Mouse (Mus musculus): ENCODE measurements around the gene Araf. TPM values are rescaled to one million over a fixed set of nuclear protein-coding genes. Genes with fewer than 3 reads are reported as not detected.

Gene Araf
- total RNA-seq, 2 experiments from 2014 or later: 40.8 to 82.8 TPM

- no peak for ATAC-seq (replicated peaks; ENCODE audit: poor library complexity, severe bottlenecking)
Observed at GRCm38 (mm10) chrX:20847232-20847631, 49.6 kb downstream of the Araf start.

GRCm38 (mm10) chrX:20847816-20848215 is 50.2 kb downstream of the Araf start:
- no peak for ATAC-seq (replicated peaks; ENCODE audit: poor library complexity, severe bottlenecking)

GRCm38 (mm10) chrX:20848256-20848984 is 50.8 kb downstream of the Araf start:
- ATAC-seq (replicated peaks; ENCODE audit: poor library complexity, severe bottlenecking): peak; percentile 100

- no peak for ATAC-seq (replicated peaks; ENCODE audit: poor library complexity, severe bottlenecking)
Observed at GRCm38 (mm10) chrX:20853794-20854193, 56.2 kb downstream of the Araf start.

GRCm38 (mm10) chrX:20861453-20862104 is 64.0 kb downstream of the Araf start:
- no peak for ATAC-seq (replicated peaks; ENCODE audit: poor library complexity, severe bottlenecking)

GRCm38 (mm10) chrX:20862105-20863065 is 64.8 kb downstream of the Araf start:
- 0 out of 2 replicates have a peak, but pooled peaks have one; percentile 4 for ATAC-seq (replicated peaks; ENCODE audit: poor library complexity, severe bottlenecking)

GRCm38 (mm10) chrX:20863161-20864101 is 65.8 kb downstream of the Araf start:
- peak; percentile 74 for ATAC-seq (replicated peaks; ENCODE audit: poor library complexity, severe bottlenecking)

GRCm38 (mm10) chrX:20868091-20868490 is 70.5 kb downstream of the Araf start:
- ATAC-seq (replicated peaks; ENCODE audit: poor library complexity, severe bottlenecking): 0 out of 2 replicates have a peak, but pooled peaks have one; percentile 12

GRCm38 (mm10) chrX:20869203-20869602 is 71.6 kb downstream of the Araf start:
- no peak for ATAC-seq (replicated peaks; ENCODE audit: poor library complexity, severe bottlenecking)

GRCm38 (mm10) chrX:20869962-20870513 is 72.4 kb downstream of the Araf start, which contains the start of gene Timp1:
Gene Timp1, plus strand, starts transcription at chrX:20870166.
- peak; percentile 74 for ATAC-seq (replicated peaks; ENCODE audit: poor library complexity, severe bottlenecking)

- ATAC-seq (replicated peaks; ENCODE audit: poor library complexity, severe bottlenecking): peak; percentile 37
Observed at GRCm38 (mm10) chrX:20872928-20873500, 75.4 kb downstream of the Araf start.

GRCm38 (mm10) chrX:20875241-20875640 is 77.6 kb downstream of the Araf start:
- no peak for ATAC-seq (replicated peaks; ENCODE audit: poor library complexity, severe bottlenecking)

GRCm38 (mm10) chrX:20910074-20910473 is 112.5 kb downstream of the Araf start:
- no peak for ATAC-seq (replicated peaks; ENCODE audit: poor library complexity, severe bottlenecking)

Other genes starting within 250 kb of the Araf start
- not detected in 2 replicates for gene Rgn, start 248.0 kb upstream of the Araf start, total RNA-seq (2014; fragmentation: Nextera tagmentation)
- not detected in 2 replicates for gene Rgn, start 248.0 kb upstream of the Araf start, total RNA-seq (2017)
- gene Rbm10, start 180.3 kb upstream of the Araf start, total RNA-seq (2014; fragmentation: Nextera tagmentation): 50.1 and 52.1 TPM in 2 replicates
- 70.2 and 83.0 TPM in 2 replicates for gene Rbm10, start 180.3 kb upstream of the Araf start, total RNA-seq (2017)
- 188 and 233 TPM in 2 replicates for gene Ndufb11, start 180.2 kb upstream of the Araf start, total RNA-seq (2014; fragmentation: Nextera tagmentation)
- 97.4 and 116 TPM in 2 replicates for gene Ndufb11, start 180.2 kb upstream of the Araf start, total RNA-seq (2017)
- gene Uba1, start 139.5 kb upstream of the Araf start, total RNA-seq (2014; fragmentation: Nextera tagmentation): 273 and 299 TPM in 2 replicates
- gene Uba1, start 139.5 kb upstream of the Araf start, total RNA-seq (2017): 188 and 223 TPM in 2 replicates
- gene Cdk16, start 109.9 kb upstream of the Araf start, total RNA-seq (2014; fragmentation: Nextera tagmentation): 56.4 and 74.9 TPM in 2 replicates
- 18.8 and 27.8 TPM in 2 replicates for gene Cdk16, start 109.9 kb upstream of the Araf start, total RNA-seq (2017)
- 32.9 and 42.7 TPM in 2 replicates for gene Usp11, start 93.9 kb upstream of the Araf start, total RNA-seq (2014; fragmentation: Nextera tagmentation)
- gene Usp11, start 93.9 kb upstream of the Araf start, total RNA-seq (2017): 36.3 and 41.6 TPM in 2 replicates
- not detected in 2 replicates for gene Timp1, start 72.4 kb downstream of the Araf start, total RNA-seq (2014; fragmentation: Nextera tagmentation)
- gene Timp1, start 72.4 kb downstream of the Araf start, total RNA-seq (2017): not detected in 2 replicates
- gene Syn1, start 123.2 kb downstream of the Araf start, total RNA-seq (2014; fragmentation: Nextera tagmentation): not detected in 2 replicates
- gene Syn1, start 123.2 kb downstream of the Araf start, total RNA-seq (2017): not detected in 2 replicates
- 46.8 and 65.6 TPM in 2 replicates for gene Cfp, start 133.7 kb downstream of the Araf start, total RNA-seq (2014; fragmentation: Nextera tagmentation)
- gene Cfp, start 133.7 kb downstream of the Araf start, total RNA-seq (2017): 30.8 and 33.2 TPM in 2 replicates
- 6.5 and 11.1 TPM in 2 replicates for gene Elk1, start 152.8 kb downstream of the Araf start, total RNA-seq (2014; fragmentation: Nextera tagmentation)
- 2.7 and 3.3 TPM in 2 replicates for gene Elk1, start 152.8 kb downstream of the Araf start, total RNA-seq (2017)
- gene Uxt, start 164.2 kb downstream of the Araf start, total RNA-seq (2014; fragmentation: Nextera tagmentation): 52.4 and 85.8 TPM in 2 replicates
- gene Uxt, start 164.2 kb downstream of the Araf start, total RNA-seq (2017): 37.4 and 47.4 TPM in 2 replicates

All from granulocyte monocyte progenitor cell, adult 5-6 weeks (primary cell).